17 mouse cellular contexts compared by ENCODE assay signal in the genomic region with DNA sequence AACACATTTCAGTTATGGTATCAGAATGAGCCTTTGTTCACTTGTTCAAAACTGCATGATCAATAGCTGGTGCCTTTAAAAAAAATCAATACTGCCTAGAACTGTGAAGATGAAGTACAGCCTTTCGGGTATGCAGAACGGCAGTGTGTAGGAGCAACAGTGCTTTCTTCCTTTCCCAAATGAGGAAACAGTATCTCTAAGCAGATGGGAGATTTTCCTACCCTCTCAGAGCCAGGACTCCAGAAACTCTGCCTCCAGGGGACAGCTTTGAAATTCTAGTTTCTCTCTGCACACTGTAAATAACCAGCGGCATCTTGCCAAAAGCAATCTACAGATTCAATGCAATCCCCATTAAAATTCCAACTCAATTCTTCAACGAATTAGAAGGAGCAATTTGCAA.
DNase-seq lines count a peak whose midpoint lies in the region; TF ChIP-seq lines count a peak whose summit lies in the region.
"Had no signal": no experiment of that assay in that cellular context is flagged by ENCODE, and none has a peak within 500 bp of the region (broad histone marks: within the 10 kb centered on the region; RNA-seq: fewer than 3 reads in every experiment).

No protein-coding gene starts in this region.

- DNase-seq in cerebellum, adult 9-11 months = peak; percentile 36
- no peak for DNase-seq in cerebellum, adult 11 months
- peak; percentile 20 to 58 for DNase-seq in layer of hippocampus, adult 2 months (ENCODE audit: low spot score in 2 of 2)
- no peak for DNase-seq in layer of hippocampus, adult 9-10 months (ENCODE audit: low spot score)
- peak; percentile 58 for DNase-seq in brain, embryonic 18.5 days (ENCODE audit: low read depth, low spot score)
- DNase-seq in right cerebral cortex, postnatal 14 days = peak; percentile 10
- no peak for DNase-seq in heart, postnatal 36 days
- DNase-seq in kidney, postnatal 36 days = no peak
- DNase-seq: adrenal gland, postnatal 36 days; cerebellum, adult 11-12 months; heart, adult 11 months; thymus, postnatal 25 days had no signal

- no peak overlapping the region for H3K4me3 ChIP-seq in layer of hippocampus, adult 2 months
- H3K4me3 ChIP-seq: intestine, embryonic 15.5 days; kidney, embryonic 15.5 days; liver, embryonic 12.5 days; neural tube, embryonic 13.5 days had no signal

- TF ChIP-seq CTCF in layer of hippocampus, adult 2 months (conservative IDR thresholded peaks at IDR 0.05) = 0 out of 2 replicates have a peak, but pooled peaks have one; percentile 14

- intact Hi-C loops in heart, postnatal 36 days (cut with DNase I) = no loop called here

- peak overlapping the region; percentile 76 for H3K27ac ChIP-seq in layer of hippocampus, adult 2 months
- H3K27ac ChIP-seq: intestine, embryonic 15.5 days; kidney, embryonic 15.5 days; liver, embryonic 12.5 days; neural tube, embryonic 13.5 days; stomach, postnatal 0 days had no signal

Comparison
In these comparisons a context has a peak if more than half of its experiments do, and no peak if none do; other contexts are left out.
1. DNase-seq: peak in cerebellum, adult 9-11 months (single experiment), layer of hippocampus, adult 2 months (2 of 2), brain, embryonic 18.5 days (single experiment) and right cerebral cortex, postnatal 14 days (single experiment); none in cerebellum, adult 11 months (single experiment), layer of hippocampus, adult 9-10 months (single experiment), heart, postnatal 36 days (0 of 2) and kidney, postnatal 36 days (0 of 2).